Mouse (Mus musculus) lung, postnatal 0 days (tissue): ENCODE results near the gene Gemin2. TPM values are rescaled to one million over a fixed set of nuclear protein-coding genes. Genes with fewer than 3 reads are reported as not detected.
"Not testable (repeated sequence)": the region's sequence is repeated elsewhere in the genome, so short reads cannot be mapped to it uniquely, and the experiment has no call there.

Source experiments
- ATAC-seq: fragments of 200-750 bp; cut with Nextera tagmentation; 2 replicates; pipeline ENCODE4 v1.8.0; 2017; ENCODE audit warnings: moderate library complexity
- DNase-seq: peaks from one replicate; pipeline ENCODE4 v3.0.0-alpha.2; 2016; ENCODE audit warnings: low spot score
- H3K27ac ChIP-seq: fragments of 300-500 bp; sonication (generic); 2 replicates; pipeline ENCODE4 v1.5.1; 2014; ENCODE audit warnings: antibody characterized with exemption, mild to moderate bottlenecking, low read length, mixed read lengths
- H3K27me3 ChIP-seq: fragments of 300-500 bp; sonication (generic); replicated peaks from 2 replicates; pipeline ENCODE4 v1.6.1; 2014; ENCODE audit warnings: low read length, mixed read lengths; ENCODE audit not compliant: insufficient read depth
- H3K36me3 ChIP-seq: fragments of 300-500 bp; sonication (generic); 2 replicates; pipeline ENCODE4 v1.6.1; 2014; ENCODE audit warnings: low read length, mixed read lengths; ENCODE audit not compliant: insufficient read depth
- H3K4me1 ChIP-seq: fragments of 300-500 bp; sonication (generic); 2 replicates; pipeline ENCODE4 v1.6.1; 2014; ENCODE audit warnings: antibody characterized with exemption, low read depth, low read length, mixed read lengths; ENCODE audit not compliant: insufficient read depth
- H3K4me2 ChIP-seq: fragments of 300-500 bp; sonication (generic); replicated peaks from 2 replicates; pipeline ENCODE4 v1.6.1; 2014; ENCODE audit warnings: low read depth, mild to moderate bottlenecking, low read length, moderate library complexity, mixed read lengths
- H3K4me3 ChIP-seq: fragments of 300-500 bp; sonication (generic); 2 replicates; pipeline ENCODE4 v1.5.1; 2014; ENCODE audit warnings: low read depth, low read length
- H3K9ac ChIP-seq: fragments of 300-500 bp; sonication (generic); replicated peaks from 2 replicates; pipeline ENCODE4 v1.6.1; 2014; ENCODE audit warnings: low read depth, mild to moderate bottlenecking
- H3K9me3 ChIP-seq: fragments of 300-500 bp; sonication (generic); 2 replicates; pipeline ENCODE4 v1.6.1; 2016; ENCODE audit warnings: low read length, mixed read lengths
- CTCF ChIP-seq: IDR thresholded peaks from 2 replicates; pipeline ENCODE4 v1.5.1; 2016; ENCODE audit warnings: antibody characterized with exemption, mild to moderate bottlenecking
- EP300 ChIP-seq: IDR thresholded peaks from 2 replicates; pipeline ENCODE4 v1.6.1; 2016; ENCODE audit warnings: antibody characterized with exemption, mild to moderate bottlenecking, control low read depth
- WGBS: fragments of 180-500 bp; shearing (Covaris S2); extraction: QIAGEN DNeasy Blood & Tissue Kit; methylation state at CpG from one replicate; pipeline ENCODE4 v1.1.7; 2014; 5-methylcytosine and 5-hydroxymethylcytosine counted together
- polyA plus RNA-seq: library from polyadenylated mRNA; unstranded; fragments of >200 nt; fragmentation: Nextera tagmentation; extraction: Ambion mirVana; gene quantifications from 2 replicates; pipeline ENCODE4 v1.2.1, GENCODE M21; 2015

Gemin2 gene
- polyA plus RNA-seq, result 11.0 and 13.3 TPM in 2 replicates

- peak within 1 kb of the TSS; percentile 82 for H3K27ac ChIP-seq
- H3K9ac ChIP-seq, result peak within 1 kb of the TSS; percentile 84
- TF ChIP-seq EP300 (no peak), CTCF (peak; percentile 44)
- H3K4me1 ChIP-seq, result peaks cover 4% of the 10 kb centered on the region; the same call in 1 of the 2 replicates
- peak; percentile 71 for ATAC-seq
- H3K36me3 ChIP-seq, result peaks cover 4% of the 10 kb centered on the region
- no peaks in the 10 kb centered on the region for H3K27me3 ChIP-seq
- peak within 1 kb of the TSS; percentile 79 for H3K4me2 ChIP-seq
- WGBS, result under 1% methylated on average over 28 of the region's 28 CpGs
- H3K9me3 ChIP-seq, result no peaks in the 10 kb centered on the region
- peak; percentile 99 for DNase-seq
- H3K4me3 ChIP-seq, result peak within 1 kb of the TSS; percentile 79
Observed at GRCm38 (mm10) chr12:59013234-59013633, at the start of gene Gemin2. Gene Gemin2, plus strand, starts transcription at chr12:59013393.

GRCm38 (mm10) chr12:58964583-58964982 is 48.6 kb upstream of the Gemin2 start:
- Histone ChIP-seq H3K4me3 (no peak overlapping the region), H3K4me2 (no peak overlapping the region), H3K27ac (no peak overlapping the region), H3K4me1 (no peaks in the 10 kb centered on the region), H3K9ac (no peak overlapping the region), H3K36me3 (peaks cover 26% of the 10 kb centered on the region), H3K27me3 (no peaks in the 10 kb centered on the region), H3K9me3 (no peaks in the 10 kb centered on the region)
- ATAC-seq, result no peak
- no peak for TF ChIP-seq EP300
- TF ChIP-seq CTCF, result peak; percentile 73
- 76% methylated on average over 4 of the region's 4 CpGs for WGBS
- DNase-seq, result no peak

GRCm38 (mm10) chr12:58976966-58977365 is 36.2 kb upstream of the Gemin2 start:
- DNase-seq, result no peak
- Histone ChIP-seq H3K4me3 (no peak overlapping the region), H3K27me3 (no peaks in the 10 kb centered on the region), H3K4me2 (no peak overlapping the region), H3K9ac (no peak overlapping the region), H3K9me3 (no peaks in the 10 kb centered on the region), H3K4me1 (no peaks in the 10 kb centered on the region), H3K27ac (no peak overlapping the region), H3K36me3 (peaks cover 17% of the 10 kb centered on the region; the same call in 1 of the 2 replicates)
- no peak for ATAC-seq
- TF ChIP-seq EP300 (no peak), CTCF (peak; percentile 36)
- 73% methylated on average over 2 of the region's 2 CpGs for WGBS

- not testable (repeated sequence) for ATAC-seq, H3K4me3 ChIP-seq, H3K27me3 ChIP-seq, H3K9ac ChIP-seq, H3K9me3 ChIP-seq, DNase-seq, H3K4me2 ChIP-seq, H3K27ac ChIP-seq, H3K4me1 ChIP-seq
- peaks cover 17% of the 10 kb centered on the region; the same call in 1 of the 2 replicates for H3K36me3 ChIP-seq
- WGBS, result 79% methylated on average over 6 of the region's 6 CpGs
Observed at GRCm38 (mm10) chr12:58981178-58981661, 32.0 kb upstream of the Gemin2 start.

- Histone ChIP-seq H3K27me3 (no peaks in the 10 kb centered on the region), H3K9me3 (no peaks in the 10 kb centered on the region), H3K4me2 (no peak overlapping the region), H3K36me3 (peaks cover 21% of the 10 kb centered on the region), H3K9ac (no peak overlapping the region), H3K4me3 (no peak overlapping the region), H3K4me1 (no peaks in the 10 kb centered on the region), H3K27ac (no peak overlapping the region)
- DNase-seq, result no peak
- no peak for ATAC-seq
- TF ChIP-seq EP300, result no peak
- TF ChIP-seq CTCF, result no peak
- WGBS, result 90% methylated on average over 3 of the region's 3 CpGs
Observed at GRCm38 (mm10) chr12:58985766-58986165, 27.4 kb upstream of the Gemin2 start.

GRCm38 (mm10) chr12:59010482-59010881 is 2.7 kb upstream of the Gemin2 start:
- Histone ChIP-seq H3K9ac (no peak overlapping the region), H3K36me3 (peaks cover 11% of the 10 kb centered on the region; the same call in 1 of the 2 replicates), H3K4me1 (peaks cover 4% of the 10 kb centered on the region; the same call in 1 of the 2 replicates), H3K4me3 (peak overlapping the region; percentile 79; the same call in 1 of the 2 replicates), H3K27me3 (no peaks in the 10 kb centered on the region), H3K27ac (no peak overlapping the region), H3K4me2 (peak overlapping the region; percentile 83), H3K9me3 (no peaks in the 10 kb centered on the region)
- DNase-seq (peak; percentile 56), ATAC-seq (no peak)
- TF ChIP-seq EP300 (no peak), CTCF (peak; percentile 49)
- 47% methylated on average over 2 of the region's 2 CpGs for WGBS
